Mouse (Mus musculus) megakaryocyte, embryonic 14.5 days (primary cell): ENCODE measurements around the gene Ilk. TPM values are rescaled to one million over a fixed set of nuclear protein-coding genes. Genes with fewer than 3 reads are reported as not detected.
"Not testable (repeated sequence)": the region's sequence is repeated elsewhere in the genome, so short reads cannot be mapped to it uniquely, and the experiment has no call there.

Experiments used
- H3K27me3 ChIP-seq: replicated peaks from 2 replicates; pipeline ENCODE3; 2012; ENCODE audit warnings: inconsistent platforms
- H3K36me3 ChIP-seq: replicated peaks from 2 replicates; pipeline ENCODE3; 2012; ENCODE audit warnings: low read length, inconsistent platforms, mixed read lengths
- H3K4me1 ChIP-seq: 2 replicates; pipeline ENCODE4 v1.6.1; 2012; ENCODE audit warnings: inconsistent platforms
- H3K4me3 ChIP-seq: replicated peaks from 2 replicates; pipeline ENCODE3; 2012; ENCODE audit warnings: moderate library complexity, mild to moderate bottlenecking, inconsistent platforms
- H3K9me3 ChIP-seq: 2 replicates; pipeline ENCODE4 v1.6.1; 2012; ENCODE audit warnings: inconsistent platforms
- FLI1 ChIP-seq: IDR thresholded peaks from 2 replicates; pipeline ENCODE4 v1.6.1; 2012; ENCODE audit warnings: low read length, inconsistent platforms, mixed read lengths
- GATA1 ChIP-seq: IDR thresholded peaks from 3 replicates; pipeline ENCODE4 v1.6.1; 2012; ENCODE audit warnings: mixed read lengths, low read length, inconsistent platforms, borderline replicate concordance
- polyA plus RNA-seq: library from polyadenylated mRNA; stranded (reverse); fragments of >175 nt; gene quantifications from 2 replicates; pipeline ENCODE4 v1.2.3, GENCODE M21; 2012; ENCODE audit warnings: low replicate concordance; ENCODE audit not compliant: insufficient read depth

Ilk gene
- polyA plus RNA-seq, 1 experiment, result 241 TPM

DNA sequence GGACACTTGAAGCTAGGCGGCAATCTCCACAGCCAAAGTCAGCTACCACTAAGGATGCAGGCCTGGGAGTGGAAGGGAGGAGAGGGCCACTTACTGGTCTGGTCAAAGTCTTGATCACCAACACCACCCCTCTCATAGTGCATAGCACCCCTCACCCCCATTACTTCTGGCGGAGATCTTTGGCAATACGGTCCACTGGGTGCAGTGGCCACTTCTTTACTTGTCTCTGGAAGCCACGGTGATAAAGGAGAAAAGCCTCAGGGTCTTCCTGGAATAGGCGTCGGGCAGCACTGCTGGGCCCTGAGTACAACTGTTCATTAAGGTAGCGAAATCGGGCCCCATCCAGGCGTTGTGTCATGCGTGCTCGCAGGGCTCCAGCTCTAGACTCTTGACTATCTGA lies 2.6 kb upstream of the Ilk start:
- H3K36me3 ChIP-seq, result peaks cover 71% of the 10 kb centered on the region

GRCm38 (mm10) chr7:105734826-105735225 lies 1.6 kb upstream of the Ilk start:
- Histone ChIP-seq H3K27me3 (no peaks in the 10 kb centered on the region), H3K4me1 (peaks cover 66% of the 10 kb centered on the region), H3K9me3 (no peaks in the 10 kb centered on the region), H3K4me3 (peak overlapping the region; percentile 42), H3K36me3 (peaks cover 70% of the 10 kb centered on the region)
- no peak for TF ChIP-seq FLI1
- TF ChIP-seq GATA1, result no peak

More for the DNA sequence above, 2.6 kb upstream of the Ilk start:
- Histone ChIP-seq H3K9me3 (no peaks in the 10 kb centered on the region), H3K4me1 (peaks cover 69% of the 10 kb centered on the region), H3K4me3 (no peak overlapping the region), H3K27me3 (no peaks in the 10 kb centered on the region)
- TF ChIP-seq FLI1 (no peak), GATA1 (no peak)

- H3K27me3 ChIP-seq, H3K9me3 ChIP-seq: not testable (repeated sequence)
- peak overlapping the region; percentile 91 for H3K4me3 ChIP-seq
- H3K36me3 ChIP-seq, result peaks cover 70% of the 10 kb centered on the region
- peaks cover 66% of the 10 kb centered on the region for H3K4me1 ChIP-seq
These were observed 928 bp upstream of the Ilk start for GRCm38 (mm10) chr7:105735464-105735863.

- H3K27me3 ChIP-seq, result no peaks in the 10 kb centered on the region
- peaks cover 70% of the 10 kb centered on the region for H3K36me3 ChIP-seq
- TF ChIP-seq GATA1 (no peak), FLI1 (no peak)
- H3K9me3 ChIP-seq, result no peaks in the 10 kb centered on the region
- peak within 1 kb of the TSS; percentile 91 for H3K4me3 ChIP-seq
- peaks cover 66% of the 10 kb centered on the region for H3K4me1 ChIP-seq
These were observed 624 bp downstream of the Ilk start, which contains the start of gene Rrp8 for GRCm38 (mm10) chr7:105736911-105737521. Gene Rrp8, minus strand, starts transcription at chr7:105737385.

DNA sequence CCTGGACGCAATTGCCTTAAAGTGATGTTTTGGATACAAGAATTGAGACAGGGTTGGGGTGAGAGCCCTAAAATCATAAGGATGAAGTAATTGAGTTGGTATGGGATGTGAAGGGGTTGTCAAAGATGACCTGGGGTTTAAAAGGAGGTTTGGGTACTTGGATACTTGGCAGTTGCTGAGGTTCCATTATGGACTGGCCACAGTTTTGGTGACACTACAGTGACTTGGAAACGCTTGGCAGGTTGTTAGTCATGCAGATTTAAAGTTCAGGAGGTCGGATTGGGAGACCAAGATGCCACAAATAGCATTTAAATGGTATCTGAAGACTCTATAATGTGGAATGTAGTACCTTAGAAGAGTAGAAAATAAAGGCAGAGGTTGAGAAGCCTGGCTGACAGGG lies 1.3 kb downstream of the Ilk start:
- H3K4me3 ChIP-seq, result peak overlapping the region; percentile 91
- peaks cover 70% of the 10 kb centered on the region for H3K36me3 ChIP-seq
- no peaks in the 10 kb centered on the region for H3K27me3 ChIP-seq
- no peak for TF ChIP-seq GATA1
- no peak for TF ChIP-seq FLI1
- peaks cover 68% of the 10 kb centered on the region for H3K4me1 ChIP-seq
- no peaks in the 10 kb centered on the region for H3K9me3 ChIP-seq

DNA sequence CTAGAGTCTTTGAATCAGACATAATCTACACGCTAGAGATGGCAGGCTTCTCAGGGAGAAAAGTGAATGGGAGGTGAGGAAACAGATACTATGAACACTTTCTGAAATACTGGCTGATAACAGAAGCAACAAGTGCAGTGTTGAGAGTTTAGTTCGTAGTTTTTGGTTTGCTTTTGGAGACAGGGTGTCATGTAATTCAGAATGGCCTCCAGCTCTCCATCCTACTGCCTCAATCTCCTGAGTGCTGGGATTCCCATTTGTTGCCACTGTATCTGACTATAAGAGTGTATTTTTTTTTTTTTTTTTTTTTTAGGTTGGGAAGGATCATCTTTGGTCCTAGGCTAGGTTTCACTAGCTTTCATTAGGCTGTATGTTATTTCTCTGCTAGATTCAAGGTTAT lies 1.9 kb downstream of the Ilk start:
- Histone ChIP-seq H3K27me3 (no peaks in the 10 kb centered on the region), H3K9me3 (no peaks in the 10 kb centered on the region), H3K36me3 (peaks cover 68% of the 10 kb centered on the region), H3K4me1 (peaks cover 70% of the 10 kb centered on the region), H3K4me3 (peak overlapping the region; percentile 91)
- no peak for TF ChIP-seq GATA1
- TF ChIP-seq FLI1, result no peak

DNA sequence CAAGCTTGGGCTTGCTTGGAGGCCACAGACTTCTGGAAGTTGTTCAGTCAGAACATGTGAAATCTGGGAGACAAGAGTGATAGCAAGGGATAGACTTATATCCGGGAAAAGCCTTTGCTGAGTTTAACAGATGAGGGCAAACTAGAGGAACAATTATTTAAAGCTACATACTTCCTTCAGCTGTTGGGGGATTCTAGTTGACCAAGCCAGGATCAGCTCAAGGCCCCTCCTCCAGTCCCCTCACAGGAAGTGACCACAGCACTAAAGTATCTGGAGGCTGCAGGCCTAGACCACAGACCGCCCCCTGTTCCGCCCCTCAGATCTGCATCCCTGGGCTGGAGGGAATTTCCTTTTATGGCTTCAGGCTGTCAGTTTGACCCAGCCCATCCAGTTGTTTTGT lies 2.6 kb downstream of the Ilk start:
- Histone ChIP-seq H3K36me3 (peaks cover 64% of the 10 kb centered on the region), H3K4me1 (peaks cover 69% of the 10 kb centered on the region), H3K9me3 (no peaks in the 10 kb centered on the region), H3K27me3 (no peaks in the 10 kb centered on the region), H3K4me3 (peak overlapping the region; percentile 91)
- 0 out of 3 replicates have a peak, but pooled peaks have one; percentile 45 for TF ChIP-seq GATA1
- TF ChIP-seq FLI1, result peak; percentile 83

GRCm38 (mm10) chr7:105740089-105740795 lies 3.9 kb downstream of the Ilk start:
- H3K4me3 ChIP-seq, result peak overlapping the region; percentile 91
- peaks cover 55% of the 10 kb centered on the region for H3K36me3 ChIP-seq
- TF ChIP-seq FLI1 (no peak), GATA1 (no peak)
- no peaks in the 10 kb centered on the region for H3K27me3 ChIP-seq
- H3K4me1 ChIP-seq, result peaks cover 64% of the 10 kb centered on the region
- no peaks in the 10 kb centered on the region for H3K9me3 ChIP-seq

DNA sequence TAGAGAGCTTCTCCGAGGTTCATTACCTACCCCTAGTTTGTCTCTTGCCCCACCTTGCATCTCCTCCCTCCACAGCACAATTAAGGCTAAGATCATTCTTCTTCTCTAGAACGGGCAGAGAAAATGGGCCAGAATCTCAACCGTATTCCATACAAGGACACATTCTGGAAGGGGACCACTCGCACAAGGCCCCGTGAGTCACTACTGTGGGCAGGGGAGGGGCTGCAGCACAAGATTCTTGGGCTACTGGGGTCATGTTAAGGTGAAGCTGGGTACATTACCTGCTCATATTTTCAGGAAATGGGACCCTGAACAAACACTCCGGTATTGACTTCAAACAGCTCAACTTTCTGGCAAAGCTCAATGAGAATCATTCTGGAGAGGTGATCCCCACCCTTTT lies 4.5 kb downstream of the Ilk start:
- Histone ChIP-seq H3K4me1 (peaks cover 59% of the 10 kb centered on the region), H3K36me3 (peaks cover 59% of the 10 kb centered on the region), H3K27me3 (no peaks in the 10 kb centered on the region), H3K4me3 (no peak overlapping the region), H3K9me3 (no peaks in the 10 kb centered on the region)
- no peak for TF ChIP-seq GATA1
- TF ChIP-seq FLI1, result no peak

- H3K36me3 ChIP-seq, result peaks cover 70% of the 10 kb centered on the region
These were observed 5.6 kb downstream of the Ilk start for GRCm38 (mm10) chr7:105741978-105742377.

DNA sequence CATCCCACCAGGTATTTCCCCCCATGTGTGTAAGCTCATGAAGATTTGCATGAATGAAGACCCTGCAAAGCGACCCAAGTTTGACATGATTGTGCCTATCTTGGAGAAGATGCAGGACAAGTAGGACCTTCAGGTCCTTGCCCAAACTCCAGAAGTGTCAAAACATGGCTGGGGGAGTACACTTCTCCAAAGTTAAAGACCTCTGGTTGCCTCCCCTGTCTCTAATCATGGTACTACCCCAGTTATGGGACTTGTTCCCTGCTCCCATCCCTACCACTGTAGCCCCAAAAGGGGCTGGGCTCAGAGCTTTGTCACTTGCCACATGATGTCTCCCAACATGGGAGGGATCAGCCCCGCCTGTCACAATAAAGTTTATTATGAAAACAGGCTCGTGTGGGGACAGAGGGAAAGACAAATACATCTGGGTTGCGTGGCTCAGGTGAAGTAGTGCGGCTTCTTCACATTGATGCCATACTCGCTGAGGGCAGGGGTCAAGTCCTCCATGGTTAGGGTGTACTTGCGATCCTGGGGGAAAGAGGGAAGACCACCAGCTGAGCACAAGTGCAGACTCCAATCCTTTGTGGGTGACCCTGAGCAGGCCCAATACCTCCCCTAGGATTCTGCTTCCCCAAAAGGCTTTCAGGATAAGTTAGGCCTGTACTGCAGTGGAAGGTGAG lies 6.3 kb downstream of the Ilk start:
- peaks cover 59% of the 10 kb centered on the region for H3K4me1 ChIP-seq
- peak overlapping the region; percentile 98 for H3K4me3 ChIP-seq
- H3K27me3 ChIP-seq, H3K9me3 ChIP-seq: not testable (repeated sequence)
- H3K36me3 ChIP-seq, result peaks cover 77% of the 10 kb centered on the region

More at GRCm38 (mm10) chr7:105741978-105742377, 5.6 kb downstream of the Ilk start:
- H3K4me1 ChIP-seq, result peaks cover 59% of the 10 kb centered on the region
- H3K9me3 ChIP-seq, result no peaks in the 10 kb centered on the region
- no peaks in the 10 kb centered on the region for H3K27me3 ChIP-seq
- H3K4me3 ChIP-seq, result no peak overlapping the region
- TF ChIP-seq GATA1, result no peak
- no peak for TF ChIP-seq FLI1

GRCm38 (mm10) chr7:105743246-105743925 lies 7.0 kb downstream of the Ilk start:
- H3K27me3 ChIP-seq, H3K9me3 ChIP-seq: not testable (repeated sequence)
- peaks cover 80% of the 10 kb centered on the region for H3K36me3 ChIP-seq
- peaks cover 59% of the 10 kb centered on the region for H3K4me1 ChIP-seq
- peak overlapping the region; percentile 98 for H3K4me3 ChIP-seq
